Mouse (Mus musculus): ENCODE results near the gene Emc3. TPM values are rescaled to one million over a fixed set of nuclear protein-coding genes. Genes with fewer than 3 reads are reported as not detected.
A peak's percentile ranks its signal among the peaks of the same experiment; 100 is the strongest.

Gene Emc3
- total RNA-seq, 4 experiments from 2014 or later, result 56.4 to 60.9 (median 57.3) TPM

GRCm38 (mm10) chr6:113495071-113495675 lies 36.3 kb downstream of the Emc3 start:
- no peak for DNase-seq (ENCODE audit: low spot score)

GRCm38 (mm10) chr6:113494258-113494788 lies 37.1 kb downstream of the Emc3 start:
- peak; percentile 63 for DNase-seq (ENCODE audit: low spot score)

- no peak for DNase-seq (ENCODE audit: low spot score)
These were observed 39.2 kb downstream of the Emc3 start for GRCm38 (mm10) chr6:113492101-113492864.

GRCm38 (mm10) chr6:113489410-113489809 lies 42.0 kb downstream of the Emc3 start:
- no peak for DNase-seq (ENCODE audit: low spot score)

GRCm38 (mm10) chr6:113487125-113487576 lies 44.3 kb downstream of the Emc3 start:
- DNase-seq (ENCODE audit: low spot score), result no peak

- no peak for DNase-seq (ENCODE audit: low spot score)
These were observed 47.7 kb downstream of the Emc3 start for GRCm38 (mm10) chr6:113483729-113484128.

- peak; percentile 93 for DNase-seq (ENCODE audit: low spot score)
These were observed 48.3 kb downstream of the Emc3 start, which contains the start of gene Creld1 for GRCm38 (mm10) chr6:113483100-113483615. TSS of gene Creld1 (plus strand) at chr6:113483297.

- peak; percentile 11 for DNase-seq (ENCODE audit: low spot score)
These were observed 48.9 kb downstream of the Emc3 start for GRCm38 (mm10) chr6:113482477-113483099.

- peak; percentile 22 for DNase-seq (ENCODE audit: low spot score)
These were observed 50.7 kb downstream of the Emc3 start for GRCm38 (mm10) chr6:113480555-113481373.

- DNase-seq (ENCODE audit: low spot score), result no peak
These were observed 52.5 kb downstream of the Emc3 start for GRCm38 (mm10) chr6:113478906-113479305.

- DNase-seq (ENCODE audit: low spot score), result no peak
These were observed 54.1 kb downstream of the Emc3 start for GRCm38 (mm10) chr6:113477353-113477752.

GRCm38 (mm10) chr6:113473715-113474114 lies 57.7 kb downstream of the Emc3 start:
- DNase-seq (ENCODE audit: low spot score), result no peak

- no peak for DNase-seq (ENCODE audit: low spot score)
These were observed 58.2 kb downstream of the Emc3 start for GRCm38 (mm10) chr6:113473246-113473645.

- no peak for DNase-seq (ENCODE audit: low spot score)
These were observed 59.4 kb downstream of the Emc3 start for GRCm38 (mm10) chr6:113472061-113472460.

- DNase-seq (ENCODE audit: low spot score), result peak; percentile 69
These were observed 60.0 kb downstream of the Emc3 start, which contains the start of gene Il17rc for GRCm38 (mm10) chr6:113471297-113471936. TSS of gene Il17rc (plus strand) at chr6:113471427.

- peak; percentile 70 for DNase-seq (ENCODE audit: low spot score)
These were observed 62.0 kb downstream of the Emc3 start for GRCm38 (mm10) chr6:113469432-113469831.

GRCm38 (mm10) chr6:113469021-113469420 lies 62.4 kb downstream of the Emc3 start:
- DNase-seq (ENCODE audit: low spot score), result peak; percentile 61

- DNase-seq (ENCODE audit: low spot score), result no peak
These were observed 62.9 kb downstream of the Emc3 start for GRCm38 (mm10) chr6:113468512-113468911.

- DNase-seq (ENCODE audit: low spot score), result no peak
These were observed 65.8 kb downstream of the Emc3 start for GRCm38 (mm10) chr6:113465602-113466001.
